Mouse (Mus musculus) G1E (cell line): ENCODE measurements around the gene Zfp644.

Experiments used
- CTCF ChIP-seq: IDR thresholded peaks from 2 replicates; pipeline ENCODE4 v1.5.1; 2012; ENCODE audit warnings: low read depth, low read length, inconsistent platforms, mixed read lengths
- POLR2AphosphoS5 ChIP-seq: IDR thresholded peaks from 2 replicates; pipeline ENCODE4 v1.6.1; 2012; ENCODE audit warnings: low read depth, low read length, inconsistent platforms; ENCODE audit not compliant: insufficient replicate concordance
- TAL1 ChIP-seq: conservative IDR thresholded peaks from 2 replicates; pipeline ENCODE4 v1.6.1; 2012; ENCODE audit warnings: low read depth, low read length, inconsistent platforms, mixed read lengths

- TF ChIP-seq CTCF (no peak), POLR2AphosphoS5 (no peak), TAL1 (no peak)
Measured at GRCm38 (mm10) chr5:106622193-106622592, 74.9 kb downstream of the Zfp644 start.
